Mouse (Mus musculus) cortical plate, adult 2 months (tissue): ENCODE results near the gene Kdm6a. TPM values are rescaled to one million over a fixed set of nuclear protein-coding genes. Genes with fewer than 3 reads are reported as not detected.

ENCODE experiments used
- H3K27ac ChIP-seq: fragments of 200-500 bp; 2 replicates; pipeline ENCODE4 v1.5.1; 2012; ENCODE audit warnings: low read length, control low read depth, inconsistent platforms; ENCODE audit not compliant: insufficient read depth
- H3K4me1 ChIP-seq: fragments of 200-500 bp; 2 replicates; pipeline ENCODE4 v1.6.1; 2011; ENCODE audit warnings: low read length; ENCODE audit not compliant: control insufficient read depth, insufficient read depth
- H3K4me3 ChIP-seq: fragments of 200-500 bp; 2 replicates; pipeline ENCODE4 v1.5.1; 2011; ENCODE audit warnings: mild to moderate bottlenecking, low read length, control low read depth; ENCODE audit not compliant: insufficient read depth
- CTCF ChIP-seq: fragments of 200-500 bp; IDR thresholded peaks from 2 replicates; pipeline ENCODE4 v1.5.1; 2011; ENCODE audit warnings: mild to moderate bottlenecking, control low read depth, low read length; ENCODE audit not compliant: insufficient read depth; ENCODE audit errors: extremely low read depth
- POLR2A ChIP-seq: fragments of 200-500 bp; IDR thresholded peaks from 2 replicates; pipeline ENCODE4 v1.6.1; 2011; ENCODE audit warnings: mild to moderate bottlenecking, low read length, control low read depth; ENCODE audit not compliant: insufficient read depth; ENCODE audit errors: extremely low read depth
- polyA plus RNA-seq: library from polyadenylated mRNA; depleted of rRNA; stranded (reverse); fragments of >200 nt; gene quantifications from 2 replicates; pipeline ENCODE4 v1.2.3, GENCODE M21; 2012; rRNA removed

The Kdm6a gene
- polyA plus RNA-seq, 1 experiment: 27.7 TPM

DNA sequence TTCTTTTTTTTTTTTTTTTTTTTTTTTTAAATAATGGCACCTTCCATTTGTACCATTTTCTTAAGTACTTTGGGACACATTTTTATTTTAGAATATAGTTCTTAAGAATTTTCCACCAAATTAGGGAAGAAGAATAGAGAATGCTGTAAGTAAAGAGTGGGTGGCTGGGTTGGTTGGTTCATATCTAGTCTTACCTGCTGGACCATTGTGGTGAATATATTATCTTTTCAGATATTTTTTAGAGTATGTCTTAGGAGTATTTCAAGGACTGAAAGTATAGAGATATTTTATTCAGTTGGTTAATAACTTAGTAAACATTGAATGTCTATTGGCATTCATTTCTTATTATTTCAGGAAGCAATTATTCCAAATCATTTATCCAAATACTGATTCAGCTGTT lies 117.8 kb downstream of the Kdm6a start:
- Histone ChIP-seq H3K4me1 (no peaks in the 10 kb centered on the region), H3K27ac (no peak overlapping the region), H3K4me3 (no peak overlapping the region)
- TF ChIP-seq CTCF: no peak
- TF ChIP-seq POLR2A: no peak

Other genes starting within 250 kb of the Kdm6a start
- not detected in 2 replicates for gene Dusp21, start 16.7 kb upstream of the Kdm6a start, polyA plus RNA-seq